Mouse (Mus musculus) bone marrow macrophage, adult 2 months (primary cell): ENCODE results near the gene Sc5d.

Experiments used
- CTCF ChIP-seq: IDR thresholded peaks from 2 replicates; pipeline ENCODE4 v1.5.1; 2012; ENCODE audit warnings: low read depth, mild to moderate bottlenecking, low read length, moderate library complexity
- POLR2A ChIP-seq: IDR thresholded peaks from 2 replicates; pipeline ENCODE4 v1.6.1; 2012; ENCODE audit warnings: mild to moderate bottlenecking, low read depth, low read length, borderline replicate concordance

DNA sequence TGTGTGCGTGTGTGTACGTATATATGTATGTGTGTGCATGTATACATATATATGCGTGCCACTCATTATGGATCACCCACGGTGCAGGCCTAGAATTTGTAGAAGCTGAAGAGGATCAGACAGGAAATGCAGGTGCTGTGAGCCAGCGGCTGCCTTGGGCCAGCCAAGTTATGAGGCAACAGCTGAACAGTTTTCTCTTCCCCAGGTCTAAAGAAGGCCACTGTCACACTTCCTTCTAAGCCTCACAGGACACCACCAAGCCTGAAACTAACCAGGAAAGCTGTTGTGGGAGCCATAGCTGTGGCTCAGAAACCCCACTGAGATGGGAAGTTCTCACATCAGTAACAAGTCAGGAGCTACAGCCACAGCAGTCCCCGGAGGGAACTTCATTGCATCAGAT lies 17.4 kb downstream of the Sc5d start:
- TF ChIP-seq POLR2A: no peak
- TF ChIP-seq CTCF: no peak
